Mouse (Mus musculus): Measurements from ENCODE around the gene Prkcb. TPM values are rescaled to one million over a fixed set of nuclear protein-coding genes. Genes with fewer than 3 reads are reported as not detected.

Prkcb gene
- polyA plus RNA-seq, 1 experiment: 0.83 TPM

DNA sequence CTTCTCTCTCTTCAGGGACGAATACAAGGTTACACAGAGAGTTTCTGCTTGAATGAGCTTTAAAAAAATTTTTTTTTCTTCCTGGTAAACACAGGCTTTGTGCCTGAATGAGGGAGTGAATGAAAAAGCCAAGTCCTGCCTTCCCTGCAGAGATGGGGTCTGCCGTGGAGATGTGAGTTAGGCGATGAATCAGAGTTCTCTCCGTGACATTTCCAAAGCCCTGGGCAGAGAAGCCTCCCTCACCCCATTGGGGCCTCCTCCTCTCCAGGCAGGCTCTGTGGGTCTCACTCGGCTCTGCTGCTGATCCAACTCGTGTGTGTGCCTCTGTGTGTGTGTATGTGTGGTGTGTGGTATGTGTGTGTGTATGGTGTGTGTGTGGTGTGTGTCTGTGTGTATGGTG lies 101.1 kb downstream of the Prkcb start:
- H3K4me3 ChIP-seq (replicated peaks): peak overlapping the region; percentile 65

DNA sequence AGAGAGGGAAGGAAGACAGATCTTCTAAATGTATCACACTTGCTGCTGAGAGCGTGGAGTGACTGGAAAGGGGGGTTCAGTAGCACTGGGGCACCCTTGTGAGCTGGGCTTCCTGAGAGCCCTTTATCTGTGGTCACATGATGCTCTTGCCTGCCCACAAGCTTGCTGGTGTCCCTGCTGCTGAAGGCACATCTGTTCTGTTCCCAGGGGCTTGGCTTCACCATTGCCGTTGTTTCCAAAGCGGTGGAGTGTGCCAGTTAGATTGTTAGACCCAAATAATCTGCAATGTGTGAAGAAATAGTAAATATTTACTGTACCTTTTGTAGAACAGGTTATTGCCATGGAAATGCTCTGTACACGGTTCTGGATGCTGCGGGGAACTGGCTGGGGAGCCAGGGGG lies 101.6 kb downstream of the Prkcb start:
- Histone ChIP-seq H3K27me3 (replicated peaks) (peaks cover 1% of the 10 kb centered on the region), H3K9me3 (no peaks in the 10 kb centered on the region), H3K4me3 (replicated peaks) (peak overlapping the region; percentile 51), H3K36me3 (replicated peaks; ENCODE audit: low read length) (no peaks in the 10 kb centered on the region), H3K4me1 (peaks cover 55% of the 10 kb centered on the region)
- TF ChIP-seq GATA1 (IDR thresholded peaks at IDR 0.05; ENCODE audit: borderline replicate concordance, low read length) (no peak), FLI1 (IDR thresholded peaks at IDR 0.05; ENCODE audit: low read length) (no peak)

More for the DNA sequence above, 101.1 kb downstream of the Prkcb start:
- TF ChIP-seq GATA1 (IDR thresholded peaks at IDR 0.05; ENCODE audit: borderline replicate concordance, low read length): no peak
- TF ChIP-seq FLI1 (IDR thresholded peaks at IDR 0.05; ENCODE audit: low read length): no peak
- Histone ChIP-seq H3K9me3 (no peaks in the 10 kb centered on the region), H3K4me1 (peaks cover 55% of the 10 kb centered on the region), H3K36me3 (replicated peaks; ENCODE audit: low read length) (no peaks in the 10 kb centered on the region), H3K27me3 (replicated peaks) (peaks cover 6% of the 10 kb centered on the region)

DNA sequence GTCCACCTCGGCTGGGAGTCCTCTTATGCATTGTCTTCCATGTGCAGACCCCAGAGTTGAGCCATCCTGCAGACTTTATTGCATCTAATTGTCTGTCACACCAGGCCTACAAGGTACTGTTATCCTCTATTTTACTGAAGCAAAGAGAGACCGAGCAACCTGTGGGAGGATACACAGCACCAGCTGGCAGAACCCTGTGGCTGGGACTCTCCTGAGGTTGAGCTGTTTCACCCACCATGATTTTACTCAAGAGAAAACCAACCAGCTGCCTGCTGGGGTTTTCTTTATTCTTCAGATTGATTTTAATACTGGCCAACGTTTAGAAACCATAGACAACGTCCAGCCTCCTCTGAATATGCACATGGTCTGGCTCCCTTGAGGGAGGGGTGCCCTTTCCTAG lies 102.1 kb downstream of the Prkcb start:
- H3K9me3 ChIP-seq: no peaks in the 10 kb centered on the region
- H3K4me3 ChIP-seq (replicated peaks): peak overlapping the region; percentile 53
- TF ChIP-seq FLI1 (IDR thresholded peaks at IDR 0.05; ENCODE audit: low read length): no peak
- no peak for TF ChIP-seq GATA1 (IDR thresholded peaks at IDR 0.05; ENCODE audit: borderline replicate concordance, low read length)
- H3K36me3 ChIP-seq (replicated peaks; ENCODE audit: low read length): no peaks in the 10 kb centered on the region
- H3K27me3 ChIP-seq (replicated peaks): no peaks in the 10 kb centered on the region
- H3K4me1 ChIP-seq: peaks cover 55% of the 10 kb centered on the region

DNA sequence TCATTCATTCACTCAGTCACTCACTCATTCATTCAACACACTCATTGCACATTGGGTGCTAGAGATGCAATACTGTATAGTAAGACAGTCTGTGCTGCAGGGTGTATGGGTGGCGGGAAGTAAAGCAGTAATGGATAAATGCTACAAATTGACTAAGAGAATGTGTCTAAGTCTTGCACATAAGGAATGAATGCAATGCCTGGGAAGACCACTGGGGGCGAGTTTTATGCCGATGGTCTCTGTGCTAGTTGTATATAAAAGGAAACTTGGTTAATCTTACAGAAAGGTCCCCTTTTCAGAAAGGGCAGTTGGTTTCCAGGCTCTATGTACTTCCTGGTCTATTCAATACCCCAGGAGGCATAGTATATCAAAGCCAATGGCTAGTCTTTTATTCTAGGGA lies 102.8 kb downstream of the Prkcb start:
- Histone ChIP-seq H3K36me3 (replicated peaks; ENCODE audit: low read length) (no peaks in the 10 kb centered on the region), H3K4me3 (replicated peaks) (no peak overlapping the region), H3K27me3 (replicated peaks) (no peaks in the 10 kb centered on the region), H3K4me1 (peaks cover 61% of the 10 kb centered on the region), H3K9me3 (no peaks in the 10 kb centered on the region)
- TF ChIP-seq FLI1 (IDR thresholded peaks at IDR 0.05; ENCODE audit: low read length) (no peak), GATA1 (IDR thresholded peaks at IDR 0.05; ENCODE audit: borderline replicate concordance, low read length) (no peak)

DNA sequence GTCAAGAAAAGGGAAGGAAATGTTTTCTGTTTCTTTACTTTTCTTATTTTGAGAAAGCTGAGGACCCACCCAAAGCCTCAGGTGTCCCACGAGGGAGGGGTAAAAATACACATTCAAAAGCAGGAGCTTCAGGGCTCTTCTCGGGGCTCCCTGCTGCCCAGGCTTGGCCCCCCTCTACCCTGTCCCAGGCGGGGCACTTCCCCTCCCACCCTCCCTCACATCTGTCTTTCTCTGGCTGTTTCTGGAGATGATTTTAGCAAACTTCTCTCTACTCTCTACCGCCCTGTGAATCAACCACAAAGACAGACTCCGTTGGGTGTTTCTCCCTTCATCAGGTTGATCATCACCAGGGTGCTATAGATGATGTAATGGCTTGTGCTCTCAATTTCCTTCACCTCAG lies 105.4 kb downstream of the Prkcb start:
- Histone ChIP-seq H3K9me3 (no peaks in the 10 kb centered on the region), H3K27me3 (replicated peaks) (peaks cover 5% of the 10 kb centered on the region), H3K36me3 (replicated peaks; ENCODE audit: low read length) (no peaks in the 10 kb centered on the region), H3K4me3 (replicated peaks) (no peak overlapping the region), H3K4me1 (peaks cover 36% of the 10 kb centered on the region)
- no peak for TF ChIP-seq GATA1 (IDR thresholded peaks at IDR 0.05; ENCODE audit: borderline replicate concordance, low read length)
- no peak for TF ChIP-seq FLI1 (IDR thresholded peaks at IDR 0.05; ENCODE audit: low read length)

DNA sequence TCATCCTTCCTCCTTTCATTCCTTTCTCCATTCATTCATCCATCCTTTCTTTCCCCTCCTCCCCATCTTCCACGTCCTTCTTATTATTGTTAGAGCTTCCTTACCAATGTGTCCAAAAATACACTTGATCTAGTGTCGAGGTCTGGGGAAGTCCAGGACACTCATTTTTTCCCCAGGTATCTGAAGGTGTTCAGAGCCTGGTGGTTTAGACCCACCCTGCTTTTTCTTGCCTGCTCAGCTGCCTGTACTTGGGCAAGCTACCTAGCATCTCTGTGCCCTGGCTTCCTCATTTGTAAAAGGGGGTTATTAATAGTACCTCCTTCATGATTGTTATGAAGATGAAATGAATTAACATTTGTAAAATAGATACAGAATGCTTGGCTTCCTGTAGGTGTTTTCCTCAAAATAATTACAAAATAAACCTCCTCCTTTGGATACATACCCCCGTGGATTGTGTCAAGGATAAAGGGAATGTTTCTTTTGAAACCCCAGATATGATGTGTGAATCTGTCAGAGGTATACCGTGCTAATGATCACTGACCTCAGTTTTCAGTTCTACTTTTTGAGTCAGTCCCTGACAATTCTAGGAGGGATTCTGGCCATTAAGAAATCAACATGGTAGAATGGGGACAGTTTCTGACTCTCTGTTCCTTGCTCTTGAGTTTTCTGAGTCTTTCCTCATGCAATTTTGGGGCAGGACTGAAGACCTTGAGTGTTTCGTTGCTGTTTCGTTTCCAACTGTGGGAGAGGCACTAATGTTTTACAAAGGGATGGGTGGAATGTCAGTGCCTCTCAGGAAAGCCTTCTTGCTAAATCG lies 106.8 kb downstream of the Prkcb start:
- H3K4me1 ChIP-seq: peaks cover 29% of the 10 kb centered on the region
- no peaks in the 10 kb centered on the region for H3K9me3 ChIP-seq
- H3K4me3 ChIP-seq (replicated peaks): no peak overlapping the region
- no peaks in the 10 kb centered on the region for H3K36me3 ChIP-seq (replicated peaks; ENCODE audit: low read length)
- H3K27me3 ChIP-seq (replicated peaks): peaks cover 5% of the 10 kb centered on the region
- TF ChIP-seq FLI1 (IDR thresholded peaks at IDR 0.05; ENCODE audit: low read length): no peak
- TF ChIP-seq GATA1 (IDR thresholded peaks at IDR 0.05; ENCODE audit: borderline replicate concordance, low read length): no peak

DNA sequence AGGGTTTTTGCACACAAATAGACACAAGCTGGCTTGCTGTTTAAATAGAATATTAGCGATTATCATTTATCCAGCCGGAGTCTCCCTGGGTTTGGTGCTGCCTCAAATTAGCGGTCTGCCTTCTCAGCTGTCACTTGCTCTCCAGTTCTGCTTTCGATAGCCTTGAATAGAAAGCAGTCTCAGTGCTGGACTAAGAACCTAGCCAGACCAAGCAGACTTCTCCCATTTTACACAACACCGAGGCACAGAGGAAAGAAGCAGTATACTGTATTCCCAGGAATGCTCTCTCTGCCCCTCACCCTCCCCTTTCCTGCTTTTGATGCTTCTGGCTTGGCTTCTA lies 107.4 kb downstream of the Prkcb start:
- Histone ChIP-seq H3K4me1 (peaks cover 23% of the 10 kb centered on the region), H3K9me3 (no peaks in the 10 kb centered on the region), H3K27me3 (replicated peaks) (peaks cover 5% of the 10 kb centered on the region), H3K4me3 (replicated peaks) (no peak overlapping the region), H3K36me3 (replicated peaks; ENCODE audit: low read length) (no peaks in the 10 kb centered on the region)
- TF ChIP-seq FLI1 (IDR thresholded peaks at IDR 0.05; ENCODE audit: low read length) (no peak), GATA1 (IDR thresholded peaks at IDR 0.05; ENCODE audit: borderline replicate concordance, low read length) (no peak)

DNA sequence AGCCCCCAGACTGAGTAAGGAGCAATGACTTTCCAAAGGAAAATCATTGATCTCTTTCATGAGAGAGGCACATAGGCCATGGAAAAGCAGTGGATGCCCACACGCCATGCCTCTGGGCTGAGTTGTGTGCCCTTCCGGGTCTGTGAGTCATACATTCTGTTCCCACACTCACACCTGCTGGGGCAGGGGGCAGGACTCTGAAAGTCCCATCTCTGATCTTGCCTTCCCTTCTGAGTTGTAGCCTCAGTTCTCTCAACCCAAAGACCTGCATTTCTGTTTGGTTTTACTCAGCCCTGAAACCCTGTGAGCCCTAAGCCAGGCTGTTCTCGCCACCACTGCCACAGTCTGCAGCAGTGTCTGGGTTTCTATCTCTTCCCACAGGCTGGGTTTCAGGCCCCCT lies 109.1 kb downstream of the Prkcb start:
- no peak overlapping the region for H3K4me3 ChIP-seq (replicated peaks)
- H3K9me3 ChIP-seq: no peaks in the 10 kb centered on the region
- peaks cover 7% of the 10 kb centered on the region for H3K27me3 ChIP-seq (replicated peaks)
- H3K4me1 ChIP-seq: peaks cover 17% of the 10 kb centered on the region
- no peak for TF ChIP-seq GATA1 (IDR thresholded peaks at IDR 0.05; ENCODE audit: borderline replicate concordance, low read length)
- no peak for TF ChIP-seq FLI1 (IDR thresholded peaks at IDR 0.05; ENCODE audit: low read length)
- no peaks in the 10 kb centered on the region for H3K36me3 ChIP-seq (replicated peaks; ENCODE audit: low read length)

DNA sequence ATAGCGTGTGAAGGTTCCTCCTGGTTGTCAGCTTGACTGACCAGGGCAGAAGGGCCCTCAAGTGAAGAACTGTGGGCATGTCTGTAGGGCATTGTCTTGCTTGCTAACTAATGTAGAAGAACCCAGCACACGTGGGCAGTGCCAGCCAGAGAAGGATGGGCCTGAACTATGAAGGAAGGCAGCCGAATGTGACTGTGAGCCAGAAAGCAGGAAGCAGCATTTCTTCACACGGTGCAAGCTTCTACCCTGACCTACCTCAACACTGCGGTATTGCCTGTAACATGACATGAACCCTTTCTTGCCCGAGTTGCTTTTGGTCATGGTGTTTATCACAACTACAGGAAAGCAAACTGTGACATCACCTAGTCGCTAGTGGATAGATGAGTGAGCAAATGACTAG lies 113.5 kb downstream of the Prkcb start:
- TF ChIP-seq GATA1 (IDR thresholded peaks at IDR 0.05; ENCODE audit: borderline replicate concordance, low read length) (no peak), FLI1 (IDR thresholded peaks at IDR 0.05; ENCODE audit: low read length) (no peak)
- H3K4me1 ChIP-seq: peaks cover 34% of the 10 kb centered on the region
- no peaks in the 10 kb centered on the region for H3K36me3 ChIP-seq (replicated peaks; ENCODE audit: low read length)
- no peaks in the 10 kb centered on the region for H3K9me3 ChIP-seq
- no peak overlapping the region for H3K4me3 ChIP-seq (replicated peaks)
- peaks cover 11% of the 10 kb centered on the region for H3K27me3 ChIP-seq (replicated peaks)

DNA sequence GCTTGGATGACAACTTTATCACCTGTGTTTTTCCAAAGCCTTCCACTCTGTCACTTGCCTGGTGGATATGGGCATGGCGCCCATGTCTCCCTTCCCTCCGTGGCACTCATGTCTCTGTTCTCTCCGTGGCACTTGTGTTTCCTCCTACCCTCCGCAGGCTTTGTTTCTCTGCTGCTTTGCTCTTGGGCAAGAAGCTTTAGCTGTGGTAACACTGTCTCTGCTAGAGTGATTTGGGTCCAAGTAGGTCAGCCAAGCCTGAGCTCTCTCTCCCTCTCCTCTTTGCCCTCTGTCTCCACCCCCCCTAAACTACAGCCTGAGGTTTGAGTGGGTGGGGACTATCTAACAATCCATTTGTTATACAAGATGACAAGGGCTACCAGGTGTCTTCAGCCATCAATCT lies 114.8 kb downstream of the Prkcb start:
- H3K9me3 ChIP-seq: no peaks in the 10 kb centered on the region
- H3K4me3 ChIP-seq (replicated peaks): no peak overlapping the region
- H3K27me3 ChIP-seq (replicated peaks): peaks cover 7% of the 10 kb centered on the region
- H3K36me3 ChIP-seq (replicated peaks; ENCODE audit: low read length): no peaks in the 10 kb centered on the region
- H3K4me1 ChIP-seq: peaks cover 34% of the 10 kb centered on the region
- TF ChIP-seq FLI1 (IDR thresholded peaks at IDR 0.05; ENCODE audit: low read length) (no peak), GATA1 (IDR thresholded peaks at IDR 0.05; ENCODE audit: borderline replicate concordance, low read length) (no peak)

Data from megakaryocyte, embryonic 14.5 days (primary cell).